Mouse (Mus musculus): ENCODE data around the gene Dph7. TPM values are rescaled to one million over a fixed set of nuclear protein-coding genes. Genes with fewer than 3 reads are reported as not detected.
A peak's percentile ranks its signal among the peaks of the same experiment; 100 is the strongest.
"Not testable (repeated sequence)": the region's sequence is repeated elsewhere in the genome, so short reads cannot be mapped to it uniquely, and the experiment has no call there.

Gene Dph7
- polyA plus RNA-seq, 1 experiment from 2014 or later, result 38.3 TPM

DNA sequence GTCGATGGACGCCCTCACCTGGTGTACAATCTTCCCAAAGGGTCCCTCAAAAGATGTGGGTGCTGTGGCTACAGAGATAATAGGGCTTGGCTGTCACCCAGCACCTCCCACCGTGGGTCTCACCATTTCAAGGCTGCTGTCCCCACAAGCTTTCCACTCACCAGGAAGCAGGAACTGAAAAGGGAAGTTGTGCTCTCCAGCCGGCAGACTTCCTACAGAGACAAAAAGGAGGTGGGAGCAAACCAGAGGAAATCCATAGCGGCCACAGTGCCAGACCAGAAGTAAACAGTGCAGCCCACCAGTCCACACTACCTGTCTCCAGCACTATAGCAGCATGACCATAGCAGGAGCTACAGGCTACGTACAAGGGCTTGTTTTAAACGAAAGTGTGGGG lies 35.2 kb upstream of the Dph7 start:
- no peaks in the 10 kb centered on the region for H3K27me3 ChIP-seq (ENCODE audit: control insufficient read depth, insufficient read depth, low read depth, low read length)
- no peak overlapping the region for H3K27ac ChIP-seq (ENCODE audit: low read length)
- no peak for ATAC-seq
- 84% methylated on average over 7 of the region's 7 CpGs for WGBS
- H3K9me3 ChIP-seq (replicated peaks; ENCODE audit: control insufficient read depth, low read length, poor library complexity, severe bottlenecking), result no peaks in the 10 kb centered on the region
- no peaks in the 10 kb centered on the region for H3K4me1 ChIP-seq (ENCODE audit: control insufficient read depth, insufficient read depth, low read length)
- no peak overlapping the region for H3K4me3 ChIP-seq (ENCODE audit: low read depth, low read length)
- H3K4me2 ChIP-seq (ENCODE audit: low read length), result no peak overlapping the region
- H3K9ac ChIP-seq (ENCODE audit: low read depth, low read length), result no peak overlapping the region
- peaks cover 5% of the 10 kb centered on the region; the same call in 1 of the 2 replicates for H3K36me3 ChIP-seq (ENCODE audit: control insufficient read depth, insufficient read depth, low read length)

DNA sequence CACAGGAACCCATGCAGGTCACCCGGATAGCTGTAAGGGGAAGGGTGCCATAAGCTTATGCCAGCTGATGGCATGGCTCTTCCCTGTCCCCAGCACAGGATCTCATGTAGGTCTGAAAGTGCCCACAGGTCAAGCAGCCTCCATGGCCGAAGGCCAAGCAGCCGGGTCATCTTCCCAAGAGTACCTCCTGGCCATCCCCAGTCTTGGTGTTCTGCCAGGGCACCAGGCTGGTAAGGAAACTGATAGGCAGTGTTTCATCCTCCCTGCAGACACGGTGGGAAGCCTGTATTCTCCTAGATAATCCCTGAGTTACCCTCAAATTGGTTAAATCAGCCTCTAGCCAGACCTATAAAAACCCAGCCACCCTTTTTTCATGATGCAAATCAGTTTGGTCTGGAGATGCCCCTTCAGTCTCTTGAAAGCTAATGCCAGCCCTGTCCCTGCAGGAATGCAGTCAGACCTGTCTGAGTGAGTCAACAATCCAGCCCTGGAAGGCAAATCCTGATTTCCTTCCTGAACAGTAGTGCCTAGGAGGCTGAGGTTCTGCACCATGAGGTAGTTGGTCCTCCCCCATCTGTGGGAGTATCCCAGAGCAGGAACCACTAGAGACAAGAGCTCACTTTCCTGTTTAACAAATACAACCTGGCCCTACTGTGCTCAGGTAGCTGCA lies 34.3 kb upstream of the Dph7 start:
- Histone ChIP-seq H3K4me1 (ENCODE audit: control insufficient read depth, insufficient read depth, low read length) (no peaks in the 10 kb centered on the region), H3K9ac (ENCODE audit: low read depth, low read length) (no peak overlapping the region), H3K36me3 (ENCODE audit: control insufficient read depth, insufficient read depth, low read length) (peaks cover 5% of the 10 kb centered on the region; the same call in 1 of the 2 replicates), H3K4me2 (ENCODE audit: low read length) (no peak overlapping the region), H3K27ac (ENCODE audit: low read length) (no peak overlapping the region), H3K4me3 (ENCODE audit: low read depth, low read length) (no peak overlapping the region), H3K9me3 (replicated peaks; ENCODE audit: control insufficient read depth, low read length, poor library complexity, severe bottlenecking) (no peaks in the 10 kb centered on the region), H3K27me3 (ENCODE audit: control insufficient read depth, insufficient read depth, low read depth, low read length) (no peaks in the 10 kb centered on the region)
- WGBS, result 63% methylated on average over 4 of the region's 4 CpGs
- ATAC-seq, result no peak

DNA sequence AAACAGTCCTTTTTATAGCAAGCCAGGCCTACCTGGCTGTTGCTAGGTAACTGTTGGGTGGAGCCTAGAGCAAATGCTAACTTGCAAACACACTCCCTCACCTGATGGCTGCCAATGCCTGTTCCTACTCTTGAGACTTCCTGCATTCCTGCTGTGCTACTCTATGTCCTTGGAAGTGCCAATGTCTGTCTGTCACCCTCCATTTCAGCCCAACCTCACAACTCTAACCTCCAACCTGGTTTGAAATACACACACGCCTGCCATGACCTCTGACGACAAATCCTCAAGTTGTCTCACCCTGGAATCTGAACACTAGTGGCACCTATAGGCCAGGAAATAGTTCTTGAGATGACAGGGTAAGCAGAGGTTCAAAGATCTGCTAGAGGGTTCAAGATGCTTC lies 33.1 kb upstream of the Dph7 start:
- Histone ChIP-seq H3K4me2 (ENCODE audit: low read length) (no peak overlapping the region), H3K9ac (ENCODE audit: low read depth, low read length) (no peak overlapping the region), H3K4me3 (ENCODE audit: low read depth, low read length) (no peak overlapping the region), H3K4me1 (ENCODE audit: control insufficient read depth, insufficient read depth, low read length) (peaks cover 10% of the 10 kb centered on the region), H3K27ac (ENCODE audit: low read length) (no peak overlapping the region), H3K9me3 (replicated peaks; ENCODE audit: control insufficient read depth, low read length, poor library complexity, severe bottlenecking) (no peaks in the 10 kb centered on the region), H3K36me3 (ENCODE audit: control insufficient read depth, insufficient read depth, low read length) (peaks cover 5% of the 10 kb centered on the region; the same call in 1 of the 2 replicates), H3K27me3 (ENCODE audit: control insufficient read depth, insufficient read depth, low read depth, low read length) (no peaks in the 10 kb centered on the region)
- 62% methylated on average over 2 of the region's 2 CpGs for WGBS
- ATAC-seq, result no peak

DNA sequence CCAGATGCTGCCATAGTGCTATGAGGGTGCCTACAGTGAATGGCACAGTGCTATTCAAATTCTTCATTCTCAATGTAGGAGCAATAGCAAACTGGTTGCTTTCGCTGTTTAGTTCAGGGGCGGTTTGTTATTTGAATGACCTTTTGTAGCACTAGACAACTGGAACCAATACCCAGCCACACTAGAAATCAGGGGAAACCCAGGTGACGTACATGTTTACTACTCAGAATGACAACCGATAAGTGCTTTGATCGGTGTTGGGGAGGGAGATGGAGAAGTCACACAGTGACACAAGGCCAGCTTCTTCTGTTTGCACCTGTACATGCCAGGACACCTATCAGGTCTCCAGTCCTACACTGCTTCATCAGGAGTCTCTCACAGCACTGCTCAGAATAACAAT lies 32.6 kb upstream of the Dph7 start:
- H3K27ac ChIP-seq (ENCODE audit: low read length), result no peak overlapping the region
- H3K9me3 ChIP-seq (replicated peaks; ENCODE audit: control insufficient read depth, low read length, poor library complexity, severe bottlenecking), result no peaks in the 10 kb centered on the region
- WGBS, result 92% methylated on average over 5 of the region's 5 CpGs
- no peak for ATAC-seq
- H3K4me2 ChIP-seq (ENCODE audit: low read length), result no peak overlapping the region
- H3K36me3 ChIP-seq (ENCODE audit: control insufficient read depth, insufficient read depth, low read length), result peaks cover 5% of the 10 kb centered on the region; the same call in 1 of the 2 replicates
- H3K4me1 ChIP-seq (ENCODE audit: control insufficient read depth, insufficient read depth, low read length), result peaks cover 12% of the 10 kb centered on the region
- H3K27me3 ChIP-seq (ENCODE audit: control insufficient read depth, insufficient read depth, low read depth, low read length), result no peaks in the 10 kb centered on the region
- H3K4me3 ChIP-seq (ENCODE audit: low read depth, low read length), result no peak overlapping the region
- H3K9ac ChIP-seq (ENCODE audit: low read depth, low read length), result no peak overlapping the region

DNA sequence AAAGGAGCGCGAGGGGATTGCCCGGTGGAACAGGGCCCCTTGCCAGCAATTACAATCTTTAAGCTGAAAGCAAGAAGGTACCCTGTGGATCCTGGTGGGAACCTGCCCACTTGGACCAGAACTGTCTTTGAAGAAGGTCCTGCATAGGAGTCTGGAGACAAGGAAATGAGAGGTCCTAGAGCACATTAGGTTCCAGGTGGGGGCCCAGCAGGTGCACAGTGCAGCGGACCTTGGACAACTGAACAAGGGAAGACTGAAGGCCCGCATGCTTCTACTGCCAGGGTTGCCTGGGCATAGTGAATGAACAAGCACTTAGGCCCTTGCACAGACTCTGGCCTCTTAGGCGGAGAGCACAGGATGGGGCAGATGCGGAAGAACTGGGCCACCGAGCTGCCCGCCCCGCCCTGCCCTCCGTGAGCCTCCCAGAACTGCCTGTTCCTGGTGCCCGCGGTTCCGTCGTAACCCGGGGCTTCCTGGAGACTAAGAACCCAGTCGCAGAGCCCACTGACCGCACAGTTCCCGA lies 27.7 kb upstream of the Dph7 start:
- peak; percentile 69 for ATAC-seq
- Histone ChIP-seq H3K36me3 (ENCODE audit: control insufficient read depth, insufficient read depth, low read length) (no peaks in the 10 kb centered on the region), H3K9ac (ENCODE audit: low read depth, low read length) (peak overlapping the region; percentile 77), H3K9me3 (replicated peaks; ENCODE audit: control insufficient read depth, low read length, poor library complexity, severe bottlenecking) (no peaks in the 10 kb centered on the region), H3K27ac (ENCODE audit: low read length) (0 out of 2 replicates have a peak overlapping the region, but pooled peaks have one; percentile 34), H3K4me2 (ENCODE audit: low read length) (peak overlapping the region; percentile 68), H3K4me1 (ENCODE audit: control insufficient read depth, insufficient read depth, low read length) (peaks cover 12% of the 10 kb centered on the region), H3K4me3 (ENCODE audit: low read depth, low read length) (peak overlapping the region; percentile 57), H3K27me3 (ENCODE audit: control insufficient read depth, insufficient read depth, low read depth, low read length) (no peaks in the 10 kb centered on the region)
- WGBS, result 2% methylated on average over 18 of the region's 19 CpGs

DNA sequence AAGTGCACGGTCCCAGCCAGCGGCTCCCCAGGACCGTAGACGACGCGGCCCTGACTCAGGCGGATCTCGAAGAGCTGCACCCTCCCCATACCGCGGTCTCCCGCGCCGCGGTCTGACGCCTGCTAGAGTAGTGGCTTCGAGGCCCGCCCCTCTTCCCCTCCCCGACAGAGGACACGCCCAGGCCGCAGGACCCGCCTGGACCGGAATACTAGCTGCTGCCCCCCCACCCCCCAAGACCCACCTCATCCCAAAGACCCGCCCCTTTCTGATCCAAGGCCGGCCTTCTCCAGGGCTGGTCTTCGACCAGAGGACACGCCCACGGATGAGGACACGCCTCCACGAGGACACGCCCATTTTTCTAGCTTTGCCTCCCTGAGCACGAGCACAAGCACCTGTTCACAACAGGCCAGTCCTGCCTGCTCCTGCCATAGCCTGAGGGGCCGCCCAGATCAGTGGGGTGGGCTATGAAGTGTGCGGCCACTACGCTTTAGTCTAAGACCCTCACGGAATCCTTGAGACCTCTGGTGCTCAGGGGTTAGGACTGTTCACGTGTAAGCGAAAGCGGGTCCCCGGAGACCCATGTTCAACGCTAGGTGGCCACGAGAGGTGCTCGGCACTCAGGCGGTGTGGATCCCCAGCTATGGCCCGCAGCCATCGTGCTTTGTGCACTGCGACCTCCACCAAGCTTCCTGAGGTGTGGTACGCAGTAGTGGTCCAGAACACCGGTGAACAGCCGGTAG lies 27.0 kb upstream of the Dph7 start, which contains the start of gene Arrdc1:
TSS of gene Arrdc1 (minus strand) at position 196 of the 740 bp plus-strand sequence.
- Histone ChIP-seq H3K27ac (ENCODE audit: low read length) (peak within 1 kb of the TSS; percentile 53), H3K9me3 (replicated peaks; ENCODE audit: control insufficient read depth, low read length, poor library complexity, severe bottlenecking) (no peaks in the 10 kb centered on the region), H3K4me3 (ENCODE audit: low read depth, low read length) (peak within 1 kb of the TSS; percentile 57), H3K27me3 (ENCODE audit: control insufficient read depth, insufficient read depth, low read depth, low read length) (no peaks in the 10 kb centered on the region), H3K36me3 (ENCODE audit: control insufficient read depth, insufficient read depth, low read length) (no peaks in the 10 kb centered on the region), H3K4me1 (ENCODE audit: control insufficient read depth, insufficient read depth, low read length) (peaks cover 12% of the 10 kb centered on the region), H3K9ac (ENCODE audit: low read depth, low read length) (peak within 1 kb of the TSS; percentile 77), H3K4me2 (ENCODE audit: low read length) (peak within 1 kb of the TSS; percentile 68)
- ATAC-seq, result peak; percentile 91
- 0% methylated on average over 40 of the region's 49 CpGs for WGBS

DNA sequence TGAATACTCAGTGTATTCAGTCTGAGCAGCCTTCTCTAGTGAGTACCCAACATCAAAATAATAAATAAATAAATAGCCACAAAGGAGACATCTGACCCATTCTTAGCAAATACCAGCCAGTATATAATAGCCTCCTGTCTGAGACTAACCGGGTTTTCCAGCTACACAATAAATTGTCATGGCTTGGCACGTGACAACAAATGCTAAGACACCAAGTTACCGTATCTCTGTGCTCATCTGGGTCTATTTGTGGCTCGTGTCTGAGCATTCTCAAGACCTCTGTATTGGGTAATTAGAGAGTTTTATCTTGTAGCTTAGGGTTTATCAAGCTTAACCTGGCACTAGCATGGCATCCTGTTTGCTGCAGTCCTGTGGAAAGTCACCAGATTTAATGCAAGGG lies 20.1 kb upstream of the Dph7 start:
- no peak overlapping the region for H3K4me2 ChIP-seq (ENCODE audit: low read length)
- no peaks in the 10 kb centered on the region for H3K9me3 ChIP-seq (replicated peaks; ENCODE audit: control insufficient read depth, low read length, poor library complexity, severe bottlenecking)
- H3K4me1 ChIP-seq (ENCODE audit: control insufficient read depth, insufficient read depth, low read length), result no peaks in the 10 kb centered on the region
- no peak overlapping the region for H3K9ac ChIP-seq (ENCODE audit: low read depth, low read length)
- no peak overlapping the region for H3K4me3 ChIP-seq (ENCODE audit: low read depth, low read length)
- H3K27me3 ChIP-seq (ENCODE audit: control insufficient read depth, insufficient read depth, low read depth, low read length), result no peaks in the 10 kb centered on the region
- no peak overlapping the region for H3K27ac ChIP-seq (ENCODE audit: low read length)
- H3K36me3 ChIP-seq (ENCODE audit: control insufficient read depth, insufficient read depth, low read length), result no peaks in the 10 kb centered on the region
- no peak for ATAC-seq
- WGBS, result 87% methylated on average over 4 of the region's 4 CpGs

DNA sequence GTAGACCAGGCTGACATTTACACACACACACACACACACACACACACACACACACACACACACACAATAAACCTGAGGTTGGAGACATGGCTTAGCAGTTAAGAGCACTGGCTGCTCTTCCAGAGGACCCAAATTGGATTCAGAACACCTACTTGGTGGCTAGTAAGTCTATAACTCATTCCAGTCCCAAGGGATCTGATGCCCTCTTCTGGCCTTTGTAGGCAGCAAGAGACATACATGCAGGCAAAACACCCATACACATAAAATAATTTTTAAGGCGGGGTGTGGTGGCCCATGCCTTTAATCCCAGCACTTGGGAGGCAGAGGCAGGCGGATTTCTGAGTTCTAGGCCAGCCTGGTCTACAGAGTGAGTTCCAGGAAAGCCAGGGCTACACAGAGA lies 17.9 kb upstream of the Dph7 start:
- not testable (repeated sequence) for H3K4me1 ChIP-seq (ENCODE audit: control insufficient read depth, insufficient read depth, low read length); H3K9me3 ChIP-seq (replicated peaks; ENCODE audit: control insufficient read depth, low read length, poor library complexity, severe bottlenecking); H3K4me2 ChIP-seq (ENCODE audit: low read length); H3K4me3 ChIP-seq (ENCODE audit: low read depth, low read length); ATAC-seq; H3K36me3 ChIP-seq (ENCODE audit: control insufficient read depth, insufficient read depth, low read length); H3K27ac ChIP-seq (ENCODE audit: low read length); H3K9ac ChIP-seq (ENCODE audit: low read depth, low read length); H3K27me3 ChIP-seq (ENCODE audit: control insufficient read depth, insufficient read depth, low read depth, low read length)
- 58% methylated on average over 2 of the region's 2 CpGs for WGBS

Measured in midbrain, embryonic 16.5 days (tissue).